Mouse (Mus musculus) pancreas, adult 10 weeks (tissue): Measurements from ENCODE around the gene Vmn1r39. TPM values are rescaled to one million over a fixed set of nuclear protein-coding genes. Genes with fewer than 3 reads are reported as not detected.

Experiments used
- polyA plus RNA-seq: library from polyadenylated mRNA; stranded (reverse); fragments of 350-450 nt; fragmentation: Illumina TruSeq; extraction: RNeasy Lipid Tissue Mini Kit (QIAGEN cat#74804); gene quantifications from one replicate; pipeline ENCODE4 v1.2.3, GENCODE M21; 2015; ENCODE audit warnings: low read depth, low replicate concordance; ENCODE audit not compliant: insufficient read depth

The Vmn1r39 gene
- not detected for polyA plus RNA-seq

DNA sequence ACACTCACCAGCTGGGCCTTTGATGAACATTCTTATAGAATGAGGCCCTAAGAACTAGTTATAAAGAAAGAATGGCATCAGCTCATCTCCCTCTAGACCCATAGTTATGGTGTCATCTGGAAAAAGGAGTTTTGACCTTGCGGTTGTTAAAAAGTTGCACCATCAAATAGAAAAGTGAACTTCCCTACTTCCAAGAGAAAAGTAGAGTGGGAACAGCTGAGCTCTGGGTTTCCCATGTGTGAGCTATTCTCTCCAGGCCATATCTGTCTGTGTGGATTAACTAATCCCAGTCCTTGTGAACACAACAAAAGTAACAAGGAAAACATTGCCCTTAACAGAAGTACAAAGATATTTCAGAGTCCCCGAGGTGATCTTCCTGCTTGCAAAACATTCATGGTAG is at the start of gene Vmn1r39:
TSS of gene Vmn1r39 (minus strand) at position 101 of the 400 bp plus-strand sequence.

GRCm38 (mm10) chr6:66782527-66782926 is 27.9 kb downstream of the Vmn1r39 start, which contains the start of gene Vmn1r38:
TSS of gene Vmn1r38 (minus strand) at chr6:66782627.

Other genes with a start within 250 kb of the Vmn1r39 start
- gene Vmn1r33, start 192.3 kb downstream of the Vmn1r39 start, polyA plus RNA-seq, result not detected
- not detected for gene Vmn1r34, start 166.7 kb downstream of the Vmn1r39 start, polyA plus RNA-seq
- not detected for gene Vmn1r35, start 124.7 kb downstream of the Vmn1r39 start, polyA plus RNA-seq
- not detected for gene Vmn1r36, start 91.4 kb downstream of the Vmn1r39 start, polyA plus RNA-seq
- gene Vmn1r37, start 81.2 kb downstream of the Vmn1r39 start, polyA plus RNA-seq, result not detected
- gene Vmn1r38, start 28.0 kb downstream of the Vmn1r39 start, polyA plus RNA-seq, result not detected
- 20.6 TPM for gene Gng12, start 85.8 kb upstream of the Vmn1r39 start, polyA plus RNA-seq
- gene Gadd45a, start 226.8 kb upstream of the Vmn1r39 start, polyA plus RNA-seq, result 1.9 TPM